Mouse (Mus musculus) left cerebral cortex, adult 2 months (tissue): ENCODE measurements at regions not wholly inside any gene's neighbourhood (a gene's known extent, or its start where the extent isn't known, plus 50 kb on each side); places are given as distances from the start of the nearest gene placed in this dataset.

Experiments used
- DNase-seq, 2 experiments: peaks; one replicate each; pipeline ENCODE4 v3.0.0; 2021 to 2022; ENCODE audit warnings: low spot score in 2 of 2, mixed read lengths in 1 of 2; ENCODE audit errors: extremely low spot score in 1 of 2
- H3K27ac ChIP-seq: fragments of 200-600 bp; 2 replicates; pipeline ENCODE4 v1.8.1; 2022
- H3K4me3 ChIP-seq: fragments of 200-600 bp; 2 replicates; pipeline ENCODE4 v1.8.1; 2022
- CTCF ChIP-seq: fragments of 200-600 bp; IDR thresholded peaks from 2 replicates; pipeline ENCODE4 v1.8.1; 2022; ENCODE audit warnings: antibody characterized with exemption, mild to moderate bottlenecking, moderate library complexity
- intact Hi-C: fragments of 180-260 bp; cut with DNase I; formaldehyde crosslinking; loops from one replicate; pipeline ENCODE4 v1.15.1; 2025

GRCm38 (mm10) chr10:96427407-96427806, 189.4 kb upstream of the Btg1 start:
- intact Hi-C loops, result no loop called here
- H3K27ac ChIP-seq, result no peak overlapping the region
- DNase-seq, result no peak
- no peak for TF ChIP-seq CTCF
- H3K4me3 ChIP-seq, result no peak overlapping the region

- TF ChIP-seq CTCF, result no peak
- DNase-seq, result no peak
- intact Hi-C loops, result no loop called here
- Histone ChIP-seq H3K27ac (no peak overlapping the region), H3K4me3 (no peak overlapping the region)
Observed at GRCm38 (mm10) chr10:96430142-96430541, 186.7 kb upstream of the Btg1 start.

- no peak for DNase-seq
- H3K4me3 ChIP-seq, result no peak overlapping the region
- H3K27ac ChIP-seq, result no peak overlapping the region
- intact Hi-C loops, result no loop called here
- no peak for TF ChIP-seq CTCF
Observed at GRCm38 (mm10) chr10:96435109-96435508, 181.7 kb upstream of the Btg1 start.

GRCm38 (mm10) chr10:96438398-96439103, 178.3 kb upstream of the Btg1 start:
- H3K4me3 ChIP-seq, result no peak overlapping the region
- intact Hi-C loops, result no loop called here
- H3K27ac ChIP-seq, result no peak overlapping the region
- no peak for DNase-seq
- no peak for TF ChIP-seq CTCF

GRCm38 (mm10) chr10:96442165-96442564, 174.6 kb upstream of the Btg1 start:
- no peak for DNase-seq
- Histone ChIP-seq H3K4me3 (no peak overlapping the region), H3K27ac (no peak overlapping the region)
- TF ChIP-seq CTCF, result no peak
- intact Hi-C loops, result no loop called here

- no peak for DNase-seq
- intact Hi-C loops, result no loop called here
- H3K4me3 ChIP-seq, result no peak overlapping the region
- H3K27ac ChIP-seq, result no peak overlapping the region
- no peak for TF ChIP-seq CTCF
Observed at GRCm38 (mm10) chr10:96450266-96450665, 166.5 kb upstream of the Btg1 start.

- Histone ChIP-seq H3K4me3 (no peak overlapping the region), H3K27ac (no peak overlapping the region)
- TF ChIP-seq CTCF, result no peak
- intact Hi-C loops, result no loop called here
- DNase-seq, result no peak
Observed at GRCm38 (mm10) chr10:96454857-96455256, 161.9 kb upstream of the Btg1 start.

- DNase-seq, result no peak
- no peak overlapping the region for H3K4me3 ChIP-seq
- no peak for TF ChIP-seq CTCF
- H3K27ac ChIP-seq, result no peak overlapping the region
- intact Hi-C loops, result no loop called here
Observed at GRCm38 (mm10) chr10:96458551-96458950, 158.3 kb upstream of the Btg1 start.

GRCm38 (mm10) chr10:96459186-96459585, 157.6 kb upstream of the Btg1 start:
- Histone ChIP-seq H3K27ac (no peak overlapping the region), H3K4me3 (no peak overlapping the region)
- intact Hi-C loops, result no loop called here
- TF ChIP-seq CTCF, result no peak
- DNase-seq, result no peak

GRCm38 (mm10) chr10:96460151-96460550, 156.7 kb upstream of the Btg1 start:
- Histone ChIP-seq H3K4me3 (no peak overlapping the region), H3K27ac (no peak overlapping the region)
- no peak for DNase-seq
- no peak for TF ChIP-seq CTCF
- intact Hi-C loops, result no loop called here

- Histone ChIP-seq H3K4me3 (no peak overlapping the region), H3K27ac (no peak overlapping the region)
- intact Hi-C loops, result no loop called here
- TF ChIP-seq CTCF, result no peak
- no peak for DNase-seq
Observed at GRCm38 (mm10) chr10:96460617-96461338, 156.0 kb upstream of the Btg1 start.

GRCm38 (mm10) chr10:96465967-96466366, 150.8 kb upstream of the Btg1 start:
- Histone ChIP-seq H3K4me3 (no peak overlapping the region), H3K27ac (no peak overlapping the region)
- no peak for TF ChIP-seq CTCF
- no peak for DNase-seq
- intact Hi-C loops, result no loop called here

GRCm38 (mm10) chr10:96466845-96467244, 150.0 kb upstream of the Btg1 start:
- Histone ChIP-seq H3K27ac (no peak overlapping the region), H3K4me3 (no peak overlapping the region)
- TF ChIP-seq CTCF, result no peak
- intact Hi-C loops, result no loop called here
- DNase-seq, result no peak
